Mouse (Mus musculus) layer of hippocampus, adult 9-10 months (tissue): ENCODE measurements around the gene Nol10.
"Not testable (repeated sequence)": the region's sequence is repeated elsewhere in the genome, so short reads cannot be mapped to it uniquely, and the experiment has no call there.

ENCODE experiments used
- DNase-seq: peaks from one replicate; pipeline ENCODE4 v3.0.0; 2022; ENCODE audit warnings: low spot score

Nol10 gene

DNA sequence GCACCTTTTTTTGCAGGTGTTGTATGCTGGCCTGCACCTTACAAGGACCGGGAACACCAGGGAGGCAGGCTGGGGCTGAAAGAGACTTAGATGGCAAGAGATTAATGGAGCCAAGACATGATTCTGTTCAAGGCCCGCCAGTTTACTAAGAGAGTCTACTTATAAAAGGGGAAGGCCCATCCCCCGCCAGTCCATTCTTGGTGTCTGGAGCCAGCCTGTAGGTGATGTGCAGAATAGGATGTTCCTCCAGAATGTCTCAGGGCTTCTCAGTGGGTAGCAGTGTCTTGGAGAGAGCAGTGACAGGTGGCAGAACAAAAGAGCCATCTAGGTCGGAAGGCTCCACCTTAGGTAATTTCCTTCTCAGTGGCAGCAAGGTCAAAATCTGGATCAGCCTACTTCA lies 111.0 kb downstream of the Nol10 start:
- not testable (repeated sequence) for DNase-seq

GRCm38 (mm10) chr12:17463706-17464105 lies 115.4 kb downstream of the Nol10 start:
- DNase-seq, result no peak

- DNase-seq, result not testable (repeated sequence)
Measured at GRCm38 (mm10) chr12:17464550-17464949, 116.3 kb downstream of the Nol10 start.

DNA sequence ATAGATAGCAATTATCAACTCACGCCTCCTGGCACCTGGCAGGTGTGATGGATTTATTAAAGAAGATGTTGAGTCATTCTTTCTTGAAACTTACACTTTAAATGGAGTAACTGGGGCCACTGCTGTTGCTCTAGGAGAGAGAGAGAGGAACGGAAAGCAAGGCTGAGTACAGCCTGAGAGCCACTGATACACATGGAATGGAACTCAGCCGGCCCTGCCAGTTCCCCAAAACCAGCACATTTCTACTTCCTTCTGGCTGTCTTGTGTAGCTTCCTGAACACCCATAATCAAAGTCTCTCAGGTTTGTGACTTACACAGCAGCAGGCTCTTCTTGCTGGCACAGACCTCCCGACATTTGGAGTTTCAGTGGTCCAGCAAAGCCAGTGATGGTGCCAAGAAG lies 118.5 kb downstream of the Nol10 start:
- DNase-seq, result no peak

GRCm38 (mm10) chr12:17468359-17468758 lies 120.1 kb downstream of the Nol10 start:
- no peak for DNase-seq

DNA sequence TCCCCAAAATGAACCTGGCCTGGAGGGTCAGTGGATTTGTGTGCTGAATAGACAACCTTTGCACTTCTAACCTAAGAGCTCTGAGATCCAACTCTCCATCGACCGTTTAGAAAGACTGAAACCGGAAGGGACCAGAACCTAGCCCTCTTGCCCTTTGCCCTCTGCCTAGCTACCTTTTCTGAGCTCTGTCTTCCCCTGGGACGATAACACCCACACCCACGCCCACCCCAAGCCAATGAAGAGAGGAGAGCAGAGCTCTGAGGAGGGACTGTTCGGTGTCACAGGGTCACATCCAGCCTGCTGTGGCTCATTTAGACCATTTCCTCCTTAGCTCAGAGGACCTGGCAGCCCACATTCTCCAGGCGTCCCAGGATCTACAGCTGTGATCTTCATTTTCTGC lies 121.6 kb downstream of the Nol10 start:
- no peak for DNase-seq

DNA sequence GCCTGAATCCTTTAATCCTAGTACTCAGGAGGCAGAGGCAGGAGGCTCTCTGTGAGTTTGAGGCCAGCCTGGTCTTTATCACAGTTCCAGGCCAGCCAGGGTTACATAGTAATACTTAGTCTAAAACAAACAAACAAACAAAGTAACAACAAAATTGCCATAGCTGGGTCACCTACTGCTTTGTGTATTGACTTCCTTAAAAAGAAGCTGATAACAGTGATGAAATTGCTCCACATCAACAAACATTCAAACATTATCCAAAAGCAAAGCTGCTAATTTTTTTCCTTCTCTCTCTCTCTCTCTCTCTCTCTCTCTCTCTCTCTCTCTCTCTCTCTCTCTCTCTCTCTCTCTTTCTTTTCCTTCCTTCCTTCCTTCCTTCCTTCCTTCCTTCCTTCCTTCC lies 122.3 kb downstream of the Nol10 start:
- not testable (repeated sequence) for DNase-seq

DNA sequence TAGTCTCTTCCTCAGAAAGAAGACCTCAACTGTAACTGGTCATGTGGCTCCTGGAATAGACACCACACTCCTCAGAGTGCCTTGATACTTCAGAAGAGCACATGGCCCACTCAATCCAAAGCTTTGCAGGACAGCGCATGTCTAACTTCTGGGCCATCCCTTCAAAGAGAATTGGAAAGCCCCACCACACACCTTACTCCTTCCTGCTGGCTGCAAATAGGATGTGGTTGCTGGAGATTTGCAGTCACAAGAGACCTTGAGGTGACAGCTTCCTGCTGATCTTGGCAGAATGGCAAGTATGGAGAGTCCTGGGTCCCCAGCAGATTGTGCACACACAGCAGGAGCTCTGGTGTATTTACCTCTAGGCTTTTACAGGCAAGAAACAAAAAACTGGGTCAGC lies 123.1 kb downstream of the Nol10 start:
- DNase-seq, result no peak

DNA sequence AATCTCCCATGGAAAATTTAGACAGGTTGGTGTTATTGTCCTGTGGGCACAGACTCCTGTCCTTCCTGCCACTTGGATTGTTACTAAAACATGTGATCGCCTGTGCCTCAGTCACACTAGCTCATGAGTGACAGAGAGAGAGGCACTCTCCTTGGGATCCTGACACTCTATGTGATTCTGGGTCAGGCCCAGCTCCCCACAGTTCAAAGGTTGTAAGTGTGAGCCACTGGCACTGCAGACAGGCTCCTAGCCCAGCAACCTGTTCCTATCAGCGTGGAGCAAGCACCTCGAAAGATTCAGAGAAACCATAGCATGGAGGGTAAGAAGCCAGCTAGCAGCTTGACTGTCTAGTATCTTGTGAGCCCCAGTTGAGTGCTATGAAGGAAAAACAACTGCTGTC lies 124.9 kb downstream of the Nol10 start:
- DNase-seq, result no peak

GRCm38 (mm10) chr12:17473862-17474261 lies 125.6 kb downstream of the Nol10 start:
- DNase-seq, result no peak

GRCm38 (mm10) chr12:17474681-17475080 lies 126.4 kb downstream of the Nol10 start:
- DNase-seq, result no peak

- DNase-seq, result no peak
Measured at GRCm38 (mm10) chr12:17475146-17475545, 126.9 kb downstream of the Nol10 start.

DNA sequence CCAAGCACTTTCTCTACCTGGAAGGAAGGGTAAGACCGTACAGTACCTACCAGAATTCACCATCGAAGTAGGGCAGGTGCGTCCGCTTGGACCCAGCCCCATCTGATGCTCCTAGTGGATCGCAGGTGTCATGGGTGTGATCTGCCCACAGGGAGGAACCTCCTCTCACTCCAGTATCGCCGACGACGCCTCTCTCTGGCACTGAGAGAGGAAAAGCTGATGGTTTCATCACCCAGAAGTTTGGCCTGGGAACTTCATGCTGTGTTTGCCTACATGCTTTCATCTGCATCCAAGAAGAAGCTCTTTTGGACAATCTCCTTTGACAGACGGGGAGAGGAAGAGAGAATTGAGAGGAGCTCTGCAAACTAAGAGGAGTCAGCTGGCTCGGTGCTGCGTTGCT lies 129.9 kb downstream of the Nol10 start:
- no peak for DNase-seq

- DNase-seq, result no peak
Measured at GRCm38 (mm10) chr12:17478856-17479255, 130.6 kb downstream of the Nol10 start.
